Mouse (Mus musculus) layer of hippocampus, postnatal 36 days (tissue): ENCODE measurements around the gene Tmem208. TPM values are rescaled to one million over a fixed set of nuclear protein-coding genes. Genes with fewer than 3 reads are reported as not detected.

ENCODE experiments used
- DNase-seq, 2 experiments: peaks; one replicate each; pipeline ENCODE4 v3.0.0; 2022
- total RNA-seq, 2 experiments: library from RNA; stranded (reverse); gene quantifications; 2 replicates each; pipeline ENCODE4 v1.2.3; 2021

Gene Tmem208
- total RNA-seq, 2 experiments from 2014 or later = 44.1 to 47.9 TPM

- no peak for DNase-seq
Measured at GRCm38 (mm10) chr8:105326968-105327367, 814 bp downstream of the Tmem208 start.

- DNase-seq = no peak
Measured at GRCm38 (mm10) chr8:105330325-105330724, 4.2 kb downstream of the Tmem208 start.

- no peak for DNase-seq
Measured at GRCm38 (mm10) chr8:105331469-105331868, 5.3 kb downstream of the Tmem208 start.

GRCm38 (mm10) chr8:105331931-105332330 is 5.8 kb downstream of the Tmem208 start:
- no peak for DNase-seq

- DNase-seq = no peak
Measured at GRCm38 (mm10) chr8:105332523-105332922, 6.4 kb downstream of the Tmem208 start.

GRCm38 (mm10) chr8:105336373-105337130 is 10.4 kb downstream of the Tmem208 start:
- DNase-seq = no peak

GRCm38 (mm10) chr8:105338992-105339391 is 12.8 kb downstream of the Tmem208 start:
- no peak for DNase-seq

- no peak for DNase-seq
Measured at GRCm38 (mm10) chr8:105339886-105340635, 13.9 kb downstream of the Tmem208 start.

- no peak for DNase-seq
Measured at GRCm38 (mm10) chr8:105341399-105341798, 15.2 kb downstream of the Tmem208 start.

GRCm38 (mm10) chr8:105342768-105343167 is 16.6 kb downstream of the Tmem208 start:
- no peak for DNase-seq

GRCm38 (mm10) chr8:105343791-105344574 is 17.8 kb downstream of the Tmem208 start:
- no peak for DNase-seq

GRCm38 (mm10) chr8:105345061-105345975 is 19.2 kb downstream of the Tmem208 start:
- no peak for DNase-seq

GRCm38 (mm10) chr8:105346611-105347427 is 20.7 kb downstream of the Tmem208 start:
- DNase-seq = no peak

GRCm38 (mm10) chr8:105347428-105348221 is 21.5 kb downstream of the Tmem208 start, which contains the start of gene Fhod1:
Fhod1 (minus strand) TSS chr8:105347953.
- DNase-seq = peak; percentile 76 to 81

- DNase-seq = peak in 1 of 2 experiments; percentile 46
Measured at GRCm38 (mm10) chr8:105348450-105349095, 22.4 kb downstream of the Tmem208 start, which contains the start of gene Slc9a5. Slc9a5 (plus strand) TSS chr8:105348843.

- DNase-seq = no peak
Measured at GRCm38 (mm10) chr8:105349096-105349771, 23.1 kb downstream of the Tmem208 start.

- no peak for DNase-seq
Measured at GRCm38 (mm10) chr8:105350186-105350585, 24.0 kb downstream of the Tmem208 start.

- DNase-seq = no peak
Measured at GRCm38 (mm10) chr8:105353583-105354135, 27.5 kb downstream of the Tmem208 start.
